Mouse (Mus musculus) heart, embryonic 13.5 days (tissue): ENCODE data around the gene Wipf2. TPM values are rescaled to one million over a fixed set of nuclear protein-coding genes. Genes with fewer than 3 reads are reported as not detected.

Source experiments
- ATAC-seq: fragments of 200-750 bp; cut with Nextera tagmentation; 2 replicates; pipeline ENCODE4 v1.8.0; 2017; ENCODE audit warnings: moderate TSS enrichment; ENCODE audit not compliant: insufficient number of reproducible peaks, low FRiP score, low TSS enrichment; ENCODE audit errors: extremely low read depth
- H3K27ac ChIP-seq: fragments of 300-500 bp; sonication (generic); replicated peaks from 2 replicates; pipeline ENCODE4 v1.5.1; 2015; ENCODE audit warnings: moderate library complexity, mild to moderate bottlenecking, inconsistent platforms
- H3K27me3 ChIP-seq: fragments of 300-500 bp; sonication (generic); replicated peaks from 2 replicates; pipeline ENCODE4 v1.6.1; 2015; ENCODE audit warnings: mild to moderate bottlenecking, inconsistent platforms
- H3K36me3 ChIP-seq: fragments of 300-500 bp; sonication (generic); 2 replicates; pipeline ENCODE4 v1.6.1; 2015; ENCODE audit warnings: mild to moderate bottlenecking, inconsistent platforms
- H3K4me1 ChIP-seq: fragments of 300-500 bp; sonication (generic); 2 replicates; pipeline ENCODE4 v1.6.1; 2015; ENCODE audit warnings: inconsistent platforms
- H3K4me2 ChIP-seq: fragments of 300-500 bp; sonication (generic); 2 replicates; pipeline ENCODE4 v1.6.1; 2015; ENCODE audit warnings: inconsistent platforms, mild to moderate bottlenecking, moderate library complexity
- H3K4me3 ChIP-seq: fragments of 300-500 bp; sonication (generic); 2 replicates; pipeline ENCODE4 v1.5.1; 2015; ENCODE audit warnings: moderate library complexity, mild to moderate bottlenecking, inconsistent platforms
- H3K9ac ChIP-seq: fragments of 300-500 bp; sonication (generic); 2 replicates; pipeline ENCODE4 v1.6.1; 2015; ENCODE audit warnings: inconsistent platforms, mild to moderate bottlenecking, moderate library complexity
- H3K9me3 ChIP-seq: fragments of 300-500 bp; sonication (generic); 2 replicates; pipeline ENCODE4 v1.6.1; 2016; ENCODE audit warnings: inconsistent platforms
- WGBS: fragments of 180-500 bp; shearing (Covaris S2); methylation state at CpG from one replicate; pipeline ENCODE4 v1.1.7; 2015; ENCODE audit warnings: mixed read lengths; 5-methylcytosine and 5-hydroxymethylcytosine counted together
- polyA plus RNA-seq: library from polyadenylated mRNA; unstranded; fragments of >200 nt; fragmentation: Nextera tagmentation; extraction: Ambion mirVana; gene quantifications from 2 replicates; pipeline ENCODE4 v1.2.1, GENCODE M21; 2015

Wipf2 gene
- polyA plus RNA-seq, 1 experiment from 2014 or later = 2.6 TPM

DNA sequence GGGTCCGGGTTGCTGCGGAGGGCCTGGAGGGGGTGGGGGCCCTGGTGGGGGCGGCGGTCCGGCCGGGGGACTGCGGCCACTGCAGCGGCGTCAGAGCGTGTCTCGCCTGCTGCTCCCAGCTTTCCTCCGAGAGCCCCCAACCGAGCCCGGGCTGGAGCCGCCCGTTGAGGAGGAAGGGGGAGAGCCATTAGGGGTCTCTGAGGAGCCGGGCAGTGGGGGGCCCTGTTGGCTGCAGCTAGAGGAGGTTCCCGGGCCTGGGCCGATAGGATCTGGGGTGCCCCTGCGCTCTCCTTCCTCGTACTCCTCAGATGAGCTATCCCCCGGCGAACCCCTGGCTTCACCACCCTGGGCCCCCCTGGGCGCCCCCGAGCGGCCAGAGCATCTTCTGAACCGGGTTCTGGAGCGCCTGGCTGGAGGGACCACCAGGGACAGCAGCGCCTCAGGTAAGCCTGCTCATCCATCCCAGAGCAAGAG lies 26.2 kb upstream of the Wipf2 start:
- 3% methylated on average over 24 of the region's 29 CpGs for WGBS
- H3K27me3 ChIP-seq = peaks cover 36% of the 10 kb centered on the region
- peaks cover 24% of the 10 kb centered on the region for H3K36me3 ChIP-seq
- ATAC-seq = no peak
- peak overlapping the region; percentile 82 for H3K9ac ChIP-seq
- H3K9me3 ChIP-seq = no peaks in the 10 kb centered on the region
- peak overlapping the region; percentile 66 for H3K4me3 ChIP-seq
- H3K27ac ChIP-seq = no peak overlapping the region
- peaks cover 20% of the 10 kb centered on the region for H3K4me1 ChIP-seq
- H3K4me2 ChIP-seq = peak overlapping the region; percentile 99

- peak overlapping the region; percentile 82; the same call in 1 of the 2 replicates for H3K9ac ChIP-seq
- no peak overlapping the region for H3K27ac ChIP-seq
- ATAC-seq = no peak
- H3K4me2 ChIP-seq = peak overlapping the region; percentile 99
- H3K27me3 ChIP-seq = peaks cover 36% of the 10 kb centered on the region
- H3K36me3 ChIP-seq = peaks cover 18% of the 10 kb centered on the region
- peak overlapping the region; percentile 66 for H3K4me3 ChIP-seq
- peaks cover 20% of the 10 kb centered on the region for H3K4me1 ChIP-seq
- no peaks in the 10 kb centered on the region for H3K9me3 ChIP-seq
- WGBS = 56% methylated on average over 11 of the region's 11 CpGs
These were observed 25.5 kb upstream of the Wipf2 start for GRCm38 (mm10) chr11:98837917-98838316.

GRCm38 (mm10) chr11:98838512-98838911 lies 24.9 kb upstream of the Wipf2 start:
- no peaks in the 10 kb centered on the region for H3K9me3 ChIP-seq
- H3K36me3 ChIP-seq = peaks cover 12% of the 10 kb centered on the region
- no peak overlapping the region for H3K27ac ChIP-seq
- peaks cover 20% of the 10 kb centered on the region for H3K4me1 ChIP-seq
- H3K27me3 ChIP-seq = peaks cover 36% of the 10 kb centered on the region
- no peak overlapping the region for H3K9ac ChIP-seq
- ATAC-seq = no peak
- no peak overlapping the region for H3K4me2 ChIP-seq
- 72% methylated on average over 9 of the region's 9 CpGs for WGBS
- no peak overlapping the region for H3K4me3 ChIP-seq

GRCm38 (mm10) chr11:98839402-98839801 lies 24.0 kb upstream of the Wipf2 start:
- H3K27me3 ChIP-seq = peaks cover 36% of the 10 kb centered on the region
- 36% methylated on average over 6 of the region's 6 CpGs for WGBS
- no peak for ATAC-seq
- no peak overlapping the region for H3K4me3 ChIP-seq
- no peaks in the 10 kb centered on the region for H3K9me3 ChIP-seq
- H3K27ac ChIP-seq = no peak overlapping the region
- no peak overlapping the region for H3K4me2 ChIP-seq
- H3K9ac ChIP-seq = no peak overlapping the region
- H3K36me3 ChIP-seq = peaks cover 3% of the 10 kb centered on the region
- H3K4me1 ChIP-seq = peaks cover 20% of the 10 kb centered on the region

- H3K27me3 ChIP-seq = peaks cover 36% of the 10 kb centered on the region
- H3K4me3 ChIP-seq = no peak overlapping the region
- no peaks in the 10 kb centered on the region for H3K9me3 ChIP-seq
- no peak for ATAC-seq
- H3K4me2 ChIP-seq = no peak overlapping the region
- H3K36me3 ChIP-seq = no peaks in the 10 kb centered on the region
- no peak overlapping the region for H3K27ac ChIP-seq
- H3K4me1 ChIP-seq = peaks cover 20% of the 10 kb centered on the region
- no peak overlapping the region for H3K9ac ChIP-seq
- 62% methylated on average over 10 of the region's 10 CpGs for WGBS
These were observed 23.5 kb upstream of the Wipf2 start for GRCm38 (mm10) chr11:98839897-98840296.

DNA sequence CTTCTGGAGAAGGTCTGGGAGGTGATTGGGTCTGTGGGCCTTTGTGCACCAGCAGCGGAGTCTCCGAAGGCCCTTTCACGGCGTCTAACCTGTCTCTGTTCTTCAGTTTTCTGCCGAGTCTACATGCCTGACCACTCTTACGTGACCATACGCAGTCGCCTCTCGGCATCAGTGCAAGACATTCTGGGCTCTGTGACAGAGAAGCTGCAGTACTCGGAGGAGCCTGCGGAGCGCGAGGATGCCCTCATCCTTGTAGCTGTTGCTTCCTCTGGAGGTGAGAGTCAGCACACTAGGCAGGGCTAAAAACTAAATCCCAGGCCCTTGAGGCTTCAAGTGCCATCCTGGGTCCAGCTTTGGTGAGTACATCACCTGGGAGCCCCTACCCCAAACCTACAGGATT lies 17.4 kb upstream of the Wipf2 start:
- H3K27ac ChIP-seq = no peak overlapping the region
- ATAC-seq = no peak

DNA sequence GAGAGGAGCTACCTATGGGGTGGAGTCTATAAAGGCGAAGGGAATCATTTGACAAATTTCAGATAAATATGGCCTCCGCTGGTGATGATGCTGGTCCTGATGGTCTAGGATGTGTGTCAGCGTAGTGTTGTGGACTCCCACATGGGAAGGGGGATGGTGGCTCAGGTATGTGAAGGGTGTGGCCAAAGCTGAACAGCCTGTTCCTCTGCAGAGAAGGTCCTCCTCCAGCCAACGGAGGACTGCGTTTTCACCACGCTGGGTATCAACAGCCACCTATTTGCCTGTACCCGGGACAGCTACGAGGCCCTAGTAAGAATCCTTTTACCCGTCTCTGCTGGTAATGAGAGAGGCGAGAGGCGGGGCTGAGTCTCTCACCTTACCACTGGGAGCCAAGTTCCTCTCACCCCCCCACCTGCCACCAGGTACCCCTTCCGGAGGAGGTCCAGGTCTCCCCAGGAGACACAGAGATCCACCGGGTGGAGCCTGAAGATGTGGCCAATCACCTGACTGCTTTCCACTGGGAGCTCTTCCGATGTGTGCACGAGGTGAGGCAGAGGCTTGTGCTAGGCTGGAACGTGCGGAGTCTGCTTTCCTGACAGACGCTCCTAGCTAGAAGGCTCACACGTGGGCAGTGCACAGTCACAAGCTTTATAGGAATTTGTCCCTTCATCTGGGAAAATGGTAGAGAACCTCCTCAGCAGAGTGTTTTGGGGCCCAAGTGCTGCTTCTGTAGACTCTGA lies 16.4 kb upstream of the Wipf2 start:
- Histone ChIP-seq H3K9me3 (no peaks in the 10 kb centered on the region), H3K36me3 (no peaks in the 10 kb centered on the region), H3K4me3 (no peak overlapping the region), H3K4me1 (peaks cover 21% of the 10 kb centered on the region), H3K27ac (no peak overlapping the region), H3K9ac (no peak overlapping the region), H3K4me2 (no peak overlapping the region), H3K27me3 (peaks cover 29% of the 10 kb centered on the region)
- WGBS = 43% methylated on average over 19 of the region's 19 CpGs
- ATAC-seq = no peak

More for the DNA sequence above, 17.4 kb upstream of the Wipf2 start:
- Histone ChIP-seq H3K9me3 (no peaks in the 10 kb centered on the region), H3K4me1 (peaks cover 21% of the 10 kb centered on the region), H3K4me3 (no peak overlapping the region), H3K4me2 (no peak overlapping the region), H3K27me3 (peaks cover 26% of the 10 kb centered on the region), H3K9ac (no peak overlapping the region; the same call in 1 of the 2 replicates), H3K36me3 (no peaks in the 10 kb centered on the region)
- 46% methylated on average over 13 of the region's 13 CpGs for WGBS

GRCm38 (mm10) chr11:98849196-98849894 lies 14.1 kb upstream of the Wipf2 start:
- H3K9me3 ChIP-seq = no peaks in the 10 kb centered on the region
- no peak overlapping the region for H3K27ac ChIP-seq
- H3K4me3 ChIP-seq = peak overlapping the region; percentile 10; the same call in 1 of the 2 replicates
- H3K4me2 ChIP-seq = peak overlapping the region; percentile 50
- ATAC-seq = no peak
- 17% methylated on average over 19 of the region's 19 CpGs for WGBS
- H3K4me1 ChIP-seq = peaks cover 35% of the 10 kb centered on the region
- peak overlapping the region; percentile 63 for H3K9ac ChIP-seq
- peaks cover 29% of the 10 kb centered on the region for H3K27me3 ChIP-seq
- H3K36me3 ChIP-seq = no peaks in the 10 kb centered on the region

DNA sequence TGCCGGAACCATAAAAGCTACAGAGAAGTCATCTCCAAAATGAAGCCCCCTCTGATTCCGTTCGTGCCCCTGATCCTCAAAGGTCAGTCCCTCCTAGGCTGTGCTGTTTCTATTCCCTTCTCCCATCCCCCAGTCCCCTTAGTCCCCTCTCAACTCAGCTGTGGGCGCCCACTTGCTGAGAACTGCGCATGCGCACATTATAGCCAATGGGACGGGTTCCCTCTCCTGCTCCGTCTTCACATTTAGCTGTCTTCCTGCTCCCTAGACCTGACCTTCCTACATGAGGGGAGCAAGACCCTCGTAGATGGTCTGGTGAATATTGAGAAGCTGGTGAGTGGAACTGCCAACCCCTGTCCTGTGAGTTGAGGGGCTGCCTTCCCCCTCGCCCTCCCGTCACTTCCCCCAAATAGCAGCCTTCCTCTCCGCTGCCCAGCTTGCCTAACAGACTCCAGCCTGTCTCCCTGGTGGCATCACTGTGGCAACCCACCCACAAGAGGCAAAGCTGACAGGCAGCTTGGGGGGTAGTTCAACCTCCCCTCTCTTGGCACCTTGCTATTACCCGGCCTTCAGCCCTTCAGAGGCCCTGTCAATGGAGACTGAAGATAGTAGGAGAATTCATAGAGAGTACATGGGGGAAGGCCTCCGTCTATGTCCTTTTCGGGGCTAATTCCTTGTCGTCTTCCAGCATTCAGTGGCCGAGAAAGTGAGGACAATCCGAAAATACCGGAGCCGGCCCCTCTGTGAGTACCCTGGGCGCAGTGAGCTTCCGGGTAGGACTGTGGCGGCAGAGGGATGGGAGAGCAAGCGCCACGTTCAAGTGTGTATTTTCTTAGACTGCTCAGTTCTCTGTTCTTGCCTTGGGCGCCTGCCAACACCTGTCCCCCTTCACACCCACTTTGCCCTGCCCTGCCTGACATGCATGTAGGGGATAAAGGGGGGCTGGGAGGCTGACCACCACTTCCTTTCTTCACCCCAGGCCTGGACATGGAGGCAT lies 13.0 kb upstream of the Wipf2 start:
- H3K27me3 ChIP-seq = peaks cover 26% of the 10 kb centered on the region
- H3K4me1 ChIP-seq = peaks cover 35% of the 10 kb centered on the region
- no peak overlapping the region for H3K4me3 ChIP-seq
- no peaks in the 10 kb centered on the region for H3K9me3 ChIP-seq
- WGBS = 58% methylated on average over 26 of the region's 26 CpGs
- no peaks in the 10 kb centered on the region for H3K36me3 ChIP-seq
- no peak overlapping the region for H3K27ac ChIP-seq
- H3K4me2 ChIP-seq = peak overlapping the region; percentile 26; the same call in 1 of the 2 replicates
- H3K9ac ChIP-seq = no peak overlapping the region
- no peak for ATAC-seq

- Histone ChIP-seq H3K27ac (no peak overlapping the region), H3K36me3 (no peaks in the 10 kb centered on the region), H3K4me1 (peaks cover 36% of the 10 kb centered on the region), H3K27me3 (peaks cover 18% of the 10 kb centered on the region; the same call in 1 of the 2 replicates), H3K4me2 (no peak overlapping the region), H3K9me3 (no peaks in the 10 kb centered on the region), H3K9ac (no peak overlapping the region), H3K4me3 (no peak overlapping the region)
- 86% methylated on average over 8 of the region's 8 CpGs for WGBS
- no peak for ATAC-seq
These were observed 9.3 kb upstream of the Wipf2 start for GRCm38 (mm10) chr11:98854116-98854515.

GRCm38 (mm10) chr11:98854659-98855058 lies 8.8 kb upstream of the Wipf2 start:
- no peak overlapping the region for H3K27ac ChIP-seq
- no peak overlapping the region for H3K9ac ChIP-seq
- H3K36me3 ChIP-seq = no peaks in the 10 kb centered on the region
- H3K27me3 ChIP-seq = peaks cover 14% of the 10 kb centered on the region; the same call in 1 of the 2 replicates
- H3K9me3 ChIP-seq = no peaks in the 10 kb centered on the region
- ATAC-seq = no peak
- peaks cover 30% of the 10 kb centered on the region for H3K4me1 ChIP-seq
- WGBS = 86% methylated on average over 2 of the region's 2 CpGs
- H3K4me3 ChIP-seq = no peak overlapping the region
- H3K4me2 ChIP-seq = no peak overlapping the region
